Mouse (Mus musculus): Measurements from ENCODE around the gene Snorc.
"Not testable (repeated sequence)": the region's sequence is repeated elsewhere in the genome, so short reads cannot be mapped to it uniquely, and the experiment has no call there.

The Snorc gene

GRCm38 (mm10) chr1:87469971-87470370 lies at the start of gene Snorc:
TSS of gene Snorc (plus strand) at chr1:87470271.
- not testable (repeated sequence) for DNase-seq

DNA sequence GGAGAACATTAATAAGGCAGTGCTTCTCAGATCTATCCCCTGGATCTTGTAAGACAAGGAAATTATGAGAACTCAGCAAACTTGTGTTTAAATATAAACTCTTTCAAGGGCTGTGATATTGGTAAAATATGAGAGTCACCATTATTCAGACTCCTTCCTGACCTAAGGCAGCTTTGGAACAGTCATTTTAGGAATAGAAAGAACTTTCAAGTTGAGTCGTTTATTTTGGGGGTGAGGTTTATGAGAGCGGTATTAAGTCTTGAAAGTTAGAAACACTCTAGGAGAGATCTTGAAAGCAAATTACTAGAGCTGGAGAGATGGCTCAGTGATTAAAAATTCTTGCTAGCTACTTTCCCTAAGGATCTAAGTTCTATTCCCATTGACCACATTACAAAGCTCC lies 34.9 kb upstream of the Snorc start:
- DNase-seq: no peak

DNA sequence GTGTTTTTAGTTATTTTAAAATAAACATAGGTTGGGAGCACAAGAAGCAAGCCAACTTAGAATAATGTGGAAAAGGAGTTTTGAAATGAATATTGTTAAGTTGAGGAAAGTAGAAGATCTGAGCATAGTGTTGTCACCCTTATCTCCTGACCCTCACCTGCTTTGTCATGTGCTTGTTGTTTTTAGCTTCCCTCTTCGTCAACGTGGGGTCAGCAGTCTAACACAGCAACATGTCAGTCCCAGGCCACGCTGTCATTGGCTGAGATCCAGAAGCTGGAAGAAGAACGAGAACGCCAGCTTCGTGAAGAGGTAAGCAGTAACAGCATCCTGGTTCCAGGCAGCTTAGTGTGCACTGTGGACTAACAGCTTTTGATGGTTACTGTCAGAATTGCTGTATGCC lies 33.5 kb upstream of the Snorc start:
- no peak for DNase-seq

- DNase-seq: peak; percentile 77
Observed at GRCm38 (mm10) chr1:87447183-87448104, 22.6 kb upstream of the Snorc start.

DNA sequence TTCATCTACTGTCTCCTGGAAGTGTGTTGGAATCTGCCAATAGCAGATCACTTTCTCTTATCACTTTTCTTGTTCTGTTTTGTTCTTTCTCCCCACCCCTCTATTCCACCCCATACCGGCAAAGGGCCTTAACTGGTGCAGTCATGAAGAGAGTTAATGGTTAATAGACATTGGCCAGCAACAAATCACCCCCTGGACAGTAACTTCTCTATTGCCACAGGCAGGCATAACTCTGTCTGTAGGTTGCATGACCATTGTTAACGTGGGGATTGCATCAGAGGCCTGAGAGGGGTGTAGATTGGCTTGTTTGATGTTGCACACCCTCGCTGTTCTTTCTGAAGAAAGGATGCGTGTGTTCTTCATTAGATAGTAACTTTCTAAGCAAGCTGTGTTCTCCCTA lies 20.6 kb upstream of the Snorc start:
- DNase-seq: no peak

DNA sequence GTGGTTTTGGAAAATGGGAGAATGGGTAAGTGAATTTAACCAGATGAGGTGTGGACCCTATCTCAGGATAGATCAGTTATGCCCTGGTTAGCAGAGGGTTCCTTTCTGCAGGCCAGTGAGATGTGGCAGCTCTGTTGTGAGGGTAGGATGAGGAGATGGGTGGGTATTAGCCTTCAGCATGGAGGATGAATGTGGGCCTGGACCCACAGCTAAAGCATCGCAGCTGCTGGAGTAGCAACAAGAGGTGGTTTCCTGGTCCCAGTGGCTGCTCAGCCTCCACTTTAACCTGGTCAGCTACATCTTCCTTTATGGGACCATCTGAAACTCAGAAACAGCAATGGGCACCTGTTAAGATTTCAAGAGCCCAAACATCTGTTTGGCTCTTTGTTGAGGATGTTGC lies 13.6 kb upstream of the Snorc start:
- no peak for DNase-seq

DNA sequence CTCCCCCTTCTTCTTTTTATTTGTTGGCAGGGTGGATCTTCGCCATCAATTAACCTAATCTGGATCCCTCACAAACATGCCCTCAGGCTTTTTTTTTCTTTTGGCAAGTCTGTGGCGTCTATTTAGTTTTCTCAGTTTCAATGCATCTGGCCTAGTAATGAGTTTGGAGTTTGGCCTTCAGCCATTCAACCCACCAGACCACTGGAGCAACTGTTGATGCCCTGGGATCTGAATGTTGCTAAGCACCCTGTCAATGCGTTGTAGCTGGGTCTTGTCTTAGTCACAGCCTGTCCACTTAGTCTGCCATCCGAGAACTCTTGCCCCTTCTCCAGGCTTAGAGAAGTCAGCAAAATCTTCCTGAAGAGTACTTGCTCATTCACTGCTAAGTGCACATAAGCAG lies 12.0 kb upstream of the Snorc start:
- no peak for DNase-seq

- not testable (repeated sequence) for DNase-seq
Observed at GRCm38 (mm10) chr1:87459856-87460255, 10.2 kb upstream of the Snorc start.

DNA sequence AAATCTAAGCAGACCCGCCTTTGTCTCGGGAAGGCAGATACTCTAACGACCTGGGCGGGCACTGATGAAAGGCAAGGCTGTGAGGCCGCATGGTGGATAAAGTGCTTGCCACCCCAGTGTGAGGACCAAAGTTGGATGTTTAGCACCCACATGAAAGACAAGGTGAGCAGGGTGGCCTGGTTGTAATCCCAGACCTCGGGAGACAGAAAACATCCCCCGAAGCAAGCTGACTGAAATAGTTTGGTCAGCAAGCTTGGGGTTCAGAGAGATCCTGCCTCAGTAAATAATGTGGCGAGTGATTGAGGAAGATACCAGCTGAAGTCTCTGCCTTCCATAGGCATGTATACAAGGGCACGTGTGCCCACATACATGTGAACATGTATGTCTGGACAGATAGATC lies 2.6 kb upstream of the Snorc start:
- DNase-seq: no peak

- no peak for DNase-seq
Observed at GRCm38 (mm10) chr1:87468321-87468720, 1.8 kb upstream of the Snorc start.

DNA sequence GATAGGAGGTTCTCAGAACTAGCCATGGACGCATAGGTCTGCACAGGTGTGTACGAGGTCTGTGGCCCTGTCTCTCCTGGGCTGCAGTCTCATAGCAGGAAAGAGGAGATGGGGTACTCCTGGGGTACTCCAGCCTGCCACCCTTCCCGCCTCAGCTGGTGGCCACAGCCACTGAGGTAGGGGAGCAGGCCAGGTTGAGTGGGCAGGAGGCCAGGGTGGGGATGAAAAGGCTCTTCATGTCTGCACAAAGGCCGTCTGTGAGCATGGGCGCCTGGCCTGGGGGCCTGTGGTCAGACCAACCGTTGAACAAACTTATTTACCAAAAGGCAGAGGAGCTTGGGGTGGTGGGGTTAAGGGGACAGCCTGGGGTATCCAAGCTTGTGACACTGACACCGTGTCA lies 1.8 kb downstream of the Snorc start:
- no peak for DNase-seq

- no peak for DNase-seq
Observed at GRCm38 (mm10) chr1:87472576-87472975, 2.5 kb downstream of the Snorc start.

GRCm38 (mm10) chr1:87475076-87475895 lies 5.2 kb downstream of the Snorc start:
- no peak for DNase-seq

- no peak for DNase-seq
Observed at GRCm38 (mm10) chr1:87482546-87482945, 12.5 kb downstream of the Snorc start.

DNA sequence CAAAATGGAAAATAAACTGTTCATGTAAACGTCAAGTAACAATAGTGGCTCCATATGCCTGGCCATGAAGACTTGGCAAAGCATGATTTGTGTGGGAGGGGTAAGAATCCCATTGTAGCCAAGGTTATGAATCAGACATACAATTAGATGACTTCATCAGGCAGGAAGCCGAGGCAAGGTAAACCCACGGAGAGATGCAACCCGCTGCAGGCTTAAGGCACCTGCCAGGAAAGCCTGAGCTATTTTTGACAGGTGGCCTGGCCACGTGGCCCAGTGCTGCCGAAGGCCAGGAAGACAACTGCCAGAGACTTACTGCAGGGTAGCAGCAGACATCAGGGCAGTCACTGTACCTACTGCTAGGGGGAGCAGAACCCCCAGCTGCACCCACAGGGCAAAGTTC lies 16.3 kb downstream of the Snorc start:
- DNase-seq: no peak

DNA sequence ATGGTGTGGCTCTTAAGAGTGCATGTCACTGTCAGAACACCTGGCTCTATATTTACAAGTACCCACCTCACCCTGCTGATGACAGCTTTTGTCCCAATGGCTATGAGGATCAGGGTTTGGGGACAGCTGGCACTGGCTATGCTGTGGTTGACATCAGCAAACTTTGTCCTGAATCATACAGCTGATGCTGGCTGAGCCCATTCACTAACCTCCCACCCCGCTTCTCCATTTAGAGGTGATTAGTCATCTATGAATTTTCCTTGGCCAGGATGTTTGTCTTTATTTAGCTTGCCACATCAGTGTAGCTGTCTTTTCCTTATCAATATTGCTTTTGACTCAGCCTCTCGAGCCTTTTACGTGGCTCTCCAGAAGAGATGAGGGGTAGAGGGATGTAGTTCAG lies 22.2 kb downstream of the Snorc start:
- DNase-seq: no peak

- no peak for DNase-seq
Observed at GRCm38 (mm10) chr1:87493542-87493941, 23.5 kb downstream of the Snorc start.

DNA sequence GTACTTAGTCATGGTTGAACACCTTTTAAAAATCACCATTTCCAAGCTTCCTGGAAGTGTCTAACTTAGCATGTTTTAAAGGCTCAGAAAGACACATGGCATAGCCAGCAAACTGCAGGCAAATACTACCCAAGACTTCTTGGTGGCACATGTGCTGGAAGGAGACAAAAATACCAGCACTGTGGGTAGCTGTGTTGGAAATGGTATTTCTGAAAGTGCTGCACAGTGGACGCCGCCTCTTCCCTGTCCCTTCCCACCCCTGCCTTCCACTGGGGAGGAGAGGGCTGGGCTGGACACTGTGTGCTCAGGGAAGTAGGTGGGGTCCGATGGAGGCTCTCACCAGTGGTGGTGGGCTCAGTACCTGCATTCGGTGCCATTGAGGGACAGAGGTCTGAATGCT lies 35.5 kb downstream of the Snorc start:
- DNase-seq: no peak

GRCm38 (mm10) chr1:87507857-87508256 lies 37.8 kb downstream of the Snorc start:
- DNase-seq: no peak

DNA sequence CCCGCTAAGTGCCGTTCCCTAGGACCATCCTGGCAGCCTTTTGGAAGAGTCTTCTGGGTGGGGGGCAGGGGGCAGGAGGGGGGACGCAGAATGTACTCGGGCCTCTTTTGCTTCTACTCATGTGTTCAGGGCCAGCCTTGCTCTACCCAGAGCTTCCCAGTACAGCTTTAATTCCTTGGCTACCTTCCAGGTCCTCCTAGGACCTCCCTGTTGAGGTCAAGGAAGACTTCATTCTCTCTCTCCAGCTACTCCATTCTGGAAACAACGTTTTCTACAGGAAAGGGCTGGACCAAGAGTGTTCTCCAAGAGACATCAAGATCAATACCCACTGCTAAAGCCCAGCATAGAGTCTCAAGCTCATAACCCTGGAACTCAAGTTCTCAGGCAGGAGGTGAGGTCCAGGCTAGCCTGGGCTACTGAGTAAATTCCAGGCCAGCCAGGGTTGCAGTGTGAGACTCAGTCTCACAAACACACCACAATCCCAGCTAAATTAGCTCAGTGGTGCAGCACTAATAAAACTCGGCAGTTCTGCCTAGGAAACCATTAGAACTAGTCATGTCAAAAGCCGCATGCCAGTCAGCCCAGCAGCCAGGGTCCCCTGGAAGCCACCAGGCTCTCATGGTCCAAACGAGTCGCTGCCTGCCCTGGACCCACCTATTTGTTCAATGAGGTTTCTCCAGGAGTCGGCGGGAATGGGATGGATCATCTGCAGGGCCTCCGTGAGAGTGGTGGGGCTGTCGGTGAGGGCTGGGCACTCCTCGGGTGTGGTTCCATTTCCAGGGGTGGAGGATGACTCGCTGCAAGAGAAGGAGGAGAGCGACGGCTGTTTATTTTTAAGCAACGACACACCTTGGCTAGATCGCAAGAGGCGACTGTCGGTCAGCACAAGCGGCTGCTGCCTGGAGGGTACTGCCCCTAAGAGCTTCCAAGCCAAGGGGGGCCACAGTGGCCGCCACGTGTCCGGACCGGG lies 38.8 kb downstream of the Snorc start:
- no peak for DNase-seq

DNA sequence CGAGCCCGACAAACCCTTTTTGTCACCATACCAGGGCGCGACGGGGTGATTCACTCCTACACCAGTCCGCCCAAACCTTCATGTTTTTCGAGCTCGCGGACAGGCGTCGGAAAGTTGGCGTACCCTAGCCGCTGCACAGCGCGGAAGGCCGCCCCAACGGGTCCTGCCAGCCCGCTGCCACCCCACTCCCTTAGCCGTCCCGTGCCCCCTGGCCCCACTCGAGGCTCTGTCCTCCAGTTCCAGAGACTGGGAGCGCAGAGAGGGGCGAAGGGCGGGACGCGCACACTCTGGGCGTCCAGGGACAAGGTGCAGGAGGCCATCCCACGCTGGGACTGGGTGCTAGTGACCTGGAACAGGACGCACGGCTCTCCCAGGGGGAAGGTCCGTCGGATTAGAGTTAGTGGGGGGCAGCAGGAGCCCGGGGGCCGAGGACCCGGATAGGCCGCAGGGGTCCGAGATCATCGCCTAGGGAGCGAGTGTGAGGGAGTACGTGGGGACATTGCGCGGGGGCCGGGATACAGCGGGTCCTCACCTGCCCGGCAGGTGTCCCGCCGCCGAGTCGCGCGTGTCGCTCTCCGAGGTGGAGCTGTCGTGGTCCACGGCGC lies 39.6 kb downstream of the Snorc start, which contains the start of gene Neu2:
Gene Neu2, plus strand, starts transcription at position 329 of the 605 bp plus-strand sequence.
- DNase-seq: no peak

GRCm38 (mm10) chr1:87510166-87510691 lies 40.2 kb downstream of the Snorc start:
- peak; percentile 52 for DNase-seq

All from lung, postnatal 14 days (tissue).